Mouse (Mus musculus) liver, embryonic 14.5 days (tissue): ENCODE measurements around the gene Ccdc160.

Experiments
- CTCF ChIP-seq: IDR thresholded peaks from 2 replicates; pipeline ENCODE4 v1.5.1; 2016; ENCODE audit warnings: antibody characterized with exemption, low read depth, control low read depth
- EP300 ChIP-seq: IDR thresholded peaks from 2 replicates; pipeline ENCODE4 v1.6.1; 2016; ENCODE audit warnings: antibody characterized with exemption, low read depth

GRCm38 (mm10) chrX:52757164-52757563 lies 33.8 kb upstream of the Ccdc160 start:
- TF ChIP-seq CTCF: no peak
- TF ChIP-seq EP300: no peak
